Mouse (Mus musculus): ENCODE results near the gene A530032D15Rik. TPM values are rescaled to one million over a fixed set of nuclear protein-coding genes. Genes with fewer than 3 reads are reported as not detected.
"Not testable (repeated sequence)": the region's sequence is repeated elsewhere in the genome, so short reads cannot be mapped to it uniquely, and the experiment has no call there.

A530032D15Rik gene
- polyA plus RNA-seq, 1 experiment from 2014 or later: not detected

GRCm38 (mm10) chr1:85106013-85106412, 3.6 kb downstream of the A530032D15Rik start:
- H3K36me3 ChIP-seq; H3K4me1 ChIP-seq (replicated peaks); H3K27ac ChIP-seq (ENCODE audit: poor library complexity, severe bottlenecking); H3K27me3 ChIP-seq (replicated peaks); ATAC-seq (ENCODE audit: insufficient number of reproducible peaks, low FRiP score); H3K9ac ChIP-seq; H3K4me2 ChIP-seq; H3K9me3 ChIP-seq (replicated peaks); H3K4me3 ChIP-seq: not testable (repeated sequence)
- 62% methylated on average over 5 of the region's 6 CpGs for WGBS

DNA sequence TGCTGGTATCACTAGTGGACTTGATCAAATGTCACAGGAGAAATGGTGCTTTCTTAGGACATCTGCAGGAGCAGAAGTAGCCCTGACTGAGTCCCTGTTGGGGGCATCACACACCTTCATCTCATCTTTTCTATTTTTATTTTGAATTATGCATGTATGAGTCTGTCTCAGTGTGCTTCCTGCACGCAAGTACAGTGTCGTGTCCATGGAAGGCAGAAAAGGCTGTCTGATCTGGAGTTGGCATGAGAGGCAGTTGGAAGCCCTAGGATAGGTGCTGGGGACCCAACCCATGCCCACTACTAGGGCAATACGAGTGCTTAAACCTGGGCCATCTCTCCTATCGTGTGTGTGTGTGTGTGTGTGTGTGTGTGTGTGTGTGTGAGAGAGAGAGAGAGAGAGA, 4.3 kb downstream of the A530032D15Rik start:
- H3K36me3 ChIP-seq; H3K4me3 ChIP-seq; H3K27ac ChIP-seq (ENCODE audit: poor library complexity, severe bottlenecking); H3K9me3 ChIP-seq (replicated peaks); H3K9ac ChIP-seq; H3K27me3 ChIP-seq (replicated peaks); ATAC-seq (ENCODE audit: insufficient number of reproducible peaks, low FRiP score); H3K4me1 ChIP-seq (replicated peaks); H3K4me2 ChIP-seq: not testable (repeated sequence)
- 77% methylated on average over 4 of the region's 4 CpGs for WGBS

DNA sequence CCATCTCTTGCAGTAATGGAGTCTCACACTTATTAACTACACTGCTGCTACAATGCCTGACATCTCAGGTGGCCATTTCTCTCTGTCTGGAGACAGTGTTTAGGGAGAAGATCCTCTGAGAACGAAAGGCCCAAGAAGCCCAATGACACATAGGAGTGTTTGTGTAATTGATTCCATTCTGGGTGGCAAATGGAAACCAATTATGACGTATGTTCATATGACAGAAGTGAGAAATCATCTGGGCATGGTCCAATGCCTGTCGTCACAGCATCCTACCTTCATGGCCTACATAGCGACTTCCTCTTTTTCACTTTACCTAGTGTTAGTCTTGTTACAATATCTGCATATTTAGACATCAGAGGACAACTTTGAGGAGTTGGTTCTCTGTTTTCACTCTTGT, 7.9 kb downstream of the A530032D15Rik start:
- not testable (repeated sequence) for H3K9me3 ChIP-seq (replicated peaks); ATAC-seq (ENCODE audit: insufficient number of reproducible peaks, low FRiP score); H3K36me3 ChIP-seq; H3K4me1 ChIP-seq (replicated peaks); H3K9ac ChIP-seq; H3K4me3 ChIP-seq; H3K27ac ChIP-seq (ENCODE audit: poor library complexity, severe bottlenecking); H3K4me2 ChIP-seq; H3K27me3 ChIP-seq (replicated peaks)
- 73% methylated on average over 4 of the region's 4 CpGs for WGBS

- 46% methylated on average over 1 of the region's 1 CpGs for WGBS
- H3K9ac ChIP-seq; H3K9me3 ChIP-seq (replicated peaks); ATAC-seq (ENCODE audit: insufficient number of reproducible peaks, low FRiP score); H3K27me3 ChIP-seq (replicated peaks); H3K36me3 ChIP-seq; H3K4me1 ChIP-seq (replicated peaks); H3K4me2 ChIP-seq; H3K4me3 ChIP-seq; H3K27ac ChIP-seq (ENCODE audit: poor library complexity, severe bottlenecking): not testable (repeated sequence)
Measured at GRCm38 (mm10) chr1:85099864-85100263, 9.8 kb downstream of the A530032D15Rik start, which contains the start of gene Gm10553. Gene Gm10553, plus strand, starts transcription at chr1:85100164.

GRCm38 (mm10) chr1:85099081-85099480, 10.6 kb downstream of the A530032D15Rik start:
- not testable (repeated sequence) for H3K27me3 ChIP-seq (replicated peaks); H3K36me3 ChIP-seq; H3K9ac ChIP-seq; H3K27ac ChIP-seq (ENCODE audit: poor library complexity, severe bottlenecking); ATAC-seq (ENCODE audit: insufficient number of reproducible peaks, low FRiP score); H3K9me3 ChIP-seq (replicated peaks); H3K4me2 ChIP-seq; H3K4me3 ChIP-seq; H3K4me1 ChIP-seq (replicated peaks)
- WGBS: 61% methylated on average over 6 of the region's 7 CpGs

DNA sequence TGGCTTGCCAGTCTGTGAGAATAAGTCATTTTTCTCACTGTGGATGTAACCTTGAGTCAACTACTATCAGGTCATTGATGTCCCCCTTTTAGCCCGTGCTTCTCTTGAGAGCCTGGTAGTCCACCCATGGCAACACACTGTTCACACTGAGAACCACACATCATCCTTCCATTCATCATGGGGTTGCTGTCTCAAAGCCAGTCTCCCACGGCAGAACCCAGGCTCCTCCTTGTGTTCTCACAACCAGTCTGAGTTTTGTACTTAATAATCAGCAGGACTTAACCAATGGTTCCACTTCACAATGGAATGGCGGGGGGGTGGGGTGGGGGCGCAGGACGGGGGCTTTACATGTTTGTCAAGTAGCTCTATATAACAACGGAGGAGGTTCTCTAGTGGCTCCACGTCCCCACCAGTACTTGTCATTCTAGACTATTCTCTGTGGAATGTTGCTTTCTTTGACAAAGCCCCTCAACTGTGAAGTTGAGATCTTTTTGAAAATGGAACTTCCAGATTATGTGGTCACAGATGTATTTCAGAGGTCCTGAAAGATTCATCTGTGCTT, 16.6 kb downstream of the A530032D15Rik start:
- H3K4me2 ChIP-seq; H3K4me1 ChIP-seq (replicated peaks); ATAC-seq (ENCODE audit: insufficient number of reproducible peaks, low FRiP score); H3K27me3 ChIP-seq (replicated peaks); H3K36me3 ChIP-seq; H3K9me3 ChIP-seq (replicated peaks); H3K27ac ChIP-seq (ENCODE audit: poor library complexity, severe bottlenecking); H3K9ac ChIP-seq; H3K4me3 ChIP-seq: not testable (repeated sequence)
- 74% methylated on average over 6 of the region's 7 CpGs for WGBS

DNA sequence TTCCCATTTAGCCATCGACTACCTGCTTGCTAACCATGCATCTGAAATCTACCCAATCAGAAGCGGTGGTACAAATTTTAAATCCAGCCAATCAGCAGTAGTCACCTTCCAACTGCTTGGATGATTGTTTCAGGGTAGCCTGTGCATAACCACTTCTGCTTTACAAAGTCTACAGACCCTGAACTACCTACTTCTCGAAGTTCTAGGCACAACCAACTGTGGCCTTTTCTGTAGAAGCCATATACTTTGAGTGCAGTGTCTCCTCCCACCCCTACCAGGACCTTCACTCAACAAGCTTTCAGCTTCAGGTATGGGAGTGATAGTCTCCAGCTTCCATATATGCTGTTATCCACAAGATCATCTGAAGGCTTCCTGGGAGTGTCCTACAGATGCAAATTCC, 17.5 kb downstream of the A530032D15Rik start:
- not testable (repeated sequence) for H3K4me1 ChIP-seq (replicated peaks); ATAC-seq (ENCODE audit: insufficient number of reproducible peaks, low FRiP score)

GRCm38 (mm10) chr1:85086211-85086610, 23.4 kb downstream of the A530032D15Rik start:
- H3K27ac ChIP-seq (ENCODE audit: poor library complexity, severe bottlenecking); H3K9ac ChIP-seq; H3K27me3 ChIP-seq (replicated peaks); H3K4me2 ChIP-seq; H3K36me3 ChIP-seq; H3K9me3 ChIP-seq (replicated peaks); H3K4me1 ChIP-seq (replicated peaks); ATAC-seq (ENCODE audit: insufficient number of reproducible peaks, low FRiP score); H3K4me3 ChIP-seq: not testable (repeated sequence)
- WGBS: 65% methylated on average over 1 of the region's 1 CpGs

More for the DNA sequence above, 17.5 kb downstream of the A530032D15Rik start:
- H3K27me3 ChIP-seq (replicated peaks); H3K36me3 ChIP-seq; H3K27ac ChIP-seq (ENCODE audit: poor library complexity, severe bottlenecking); H3K4me2 ChIP-seq; H3K9ac ChIP-seq; H3K4me3 ChIP-seq; H3K9me3 ChIP-seq (replicated peaks): not testable (repeated sequence)
- WGBS: 31% methylated on average over 1 of the region's 3 CpGs

GRCm38 (mm10) chr1:85084803-85085202, 24.9 kb downstream of the A530032D15Rik start:
- not testable (repeated sequence) for H3K27me3 ChIP-seq (replicated peaks); H3K9me3 ChIP-seq (replicated peaks); H3K27ac ChIP-seq (ENCODE audit: poor library complexity, severe bottlenecking); H3K9ac ChIP-seq; H3K4me1 ChIP-seq (replicated peaks); H3K36me3 ChIP-seq; H3K4me2 ChIP-seq; ATAC-seq (ENCODE audit: insufficient number of reproducible peaks, low FRiP score); H3K4me3 ChIP-seq
- 59% methylated on average over 3 of the region's 3 CpGs for WGBS

- WGBS: 57% methylated on average over 3 of the region's 3 CpGs
- H3K27me3 ChIP-seq (replicated peaks): not testable (repeated sequence)
Measured at GRCm38 (mm10) chr1:85073099-85073498, 36.6 kb downstream of the A530032D15Rik start.

GRCm38 (mm10) chr1:85071690-85072089, 38.0 kb downstream of the A530032D15Rik start:
- H3K27ac ChIP-seq (ENCODE audit: poor library complexity, severe bottlenecking); H3K4me1 ChIP-seq (replicated peaks); H3K36me3 ChIP-seq; H3K4me2 ChIP-seq; H3K9me3 ChIP-seq (replicated peaks); H3K27me3 ChIP-seq (replicated peaks); H3K4me3 ChIP-seq; H3K9ac ChIP-seq; ATAC-seq (ENCODE audit: insufficient number of reproducible peaks, low FRiP score): not testable (repeated sequence)
- WGBS: 57% methylated on average over 3 of the region's 3 CpGs

More at GRCm38 (mm10) chr1:85073099-85073498, 36.6 kb downstream of the A530032D15Rik start:
- H3K27ac ChIP-seq (ENCODE audit: poor library complexity, severe bottlenecking); H3K4me2 ChIP-seq; H3K36me3 ChIP-seq; H3K9ac ChIP-seq; H3K4me3 ChIP-seq; ATAC-seq (ENCODE audit: insufficient number of reproducible peaks, low FRiP score); H3K4me1 ChIP-seq (replicated peaks); H3K9me3 ChIP-seq (replicated peaks): not testable (repeated sequence)

GRCm38 (mm10) chr1:85035801-85036200, 73.9 kb downstream of the A530032D15Rik start:
- H3K4me2 ChIP-seq; H3K27ac ChIP-seq (ENCODE audit: poor library complexity, severe bottlenecking): not testable (repeated sequence)
- WGBS: 66% methylated on average over 6 of the region's 6 CpGs

More at GRCm38 (mm10) chr1:85035801-85036200, 73.9 kb downstream of the A530032D15Rik start:
- H3K9me3 ChIP-seq (replicated peaks); ATAC-seq (ENCODE audit: insufficient number of reproducible peaks, low FRiP score); H3K36me3 ChIP-seq; H3K4me3 ChIP-seq; H3K9ac ChIP-seq; H3K4me1 ChIP-seq (replicated peaks); H3K27me3 ChIP-seq (replicated peaks): not testable (repeated sequence)
